Mouse (Mus musculus): ENCODE data around the gene Lrrc52.

The Lrrc52 gene

GRCm38 (mm10) chr1:167436186-167436975, 30.2 kb downstream of the Lrrc52 start:
- no peak for DNase-seq

- DNase-seq = no peak
Observed at GRCm38 (mm10) chr1:167434931-167435330, 31.6 kb downstream of the Lrrc52 start.

- no peak for DNase-seq
Observed at GRCm38 (mm10) chr1:167430976-167431676, 35.5 kb downstream of the Lrrc52 start.

GRCm38 (mm10) chr1:167426681-167427080, 39.9 kb downstream of the Lrrc52 start:
- no peak for DNase-seq

- DNase-seq = no peak
Observed at GRCm38 (mm10) chr1:167425572-167425971, 41.0 kb downstream of the Lrrc52 start.

GRCm38 (mm10) chr1:167422501-167423240, 43.9 kb downstream of the Lrrc52 start:
- peak; percentile 6 to 12 for DNase-seq

GRCm38 (mm10) chr1:167414846-167415245, 51.7 kb downstream of the Lrrc52 start:
- DNase-seq = peak; percentile 73 to 85

- no peak for DNase-seq
Observed at GRCm38 (mm10) chr1:167411991-167412715, 54.4 kb downstream of the Lrrc52 start.

GRCm38 (mm10) chr1:167409601-167410000, 57.0 kb downstream of the Lrrc52 start:
- DNase-seq = no peak

- DNase-seq = no peak
Observed at GRCm38 (mm10) chr1:167405237-167405636, 61.3 kb downstream of the Lrrc52 start.

Measured in kidney, postnatal 36 days (tissue).